Mouse (Mus musculus) kidney, postnatal 0 days (tissue): ENCODE data around the gene Atp1b1. TPM values are rescaled to one million over a fixed set of nuclear protein-coding genes. Genes with fewer than 3 reads are reported as not detected.

Source experiments
- ATAC-seq: fragments of 200-750 bp; cut with Nextera tagmentation; replicated peaks from 2 replicates; pipeline ENCODE4 v1.8.0; 2017; ENCODE audit warnings: low read depth, moderate number of reproducible peaks, moderate TSS enrichment, moderate library complexity; ENCODE audit not compliant: low FRiP score
- DNase-seq: peaks from one replicate; pipeline ENCODE4 v3.0.0-alpha.2; 2016; ENCODE audit warnings: low spot score
- H3K27ac ChIP-seq: fragments of 300-500 bp; sonication (generic); 2 replicates; pipeline ENCODE4 v1.5.1; 2014; ENCODE audit warnings: mild to moderate bottlenecking
- H3K27me3 ChIP-seq: fragments of 300-500 bp; sonication (generic); 2 replicates; pipeline ENCODE4 v1.6.1; 2014; ENCODE audit warnings: low read length, mixed read lengths; ENCODE audit not compliant: insufficient read depth
- H3K36me3 ChIP-seq: fragments of 300-500 bp; sonication (generic); 2 replicates; pipeline ENCODE4 v1.6.1; 2014; ENCODE audit warnings: low read length, mixed read lengths; ENCODE audit not compliant: insufficient read depth
- H3K4me1 ChIP-seq: fragments of 300-500 bp; sonication (generic); replicated peaks from 2 replicates; pipeline ENCODE4 v1.6.1; 2014; ENCODE audit warnings: antibody characterized with exemption, low read length, mixed read lengths; ENCODE audit not compliant: insufficient read depth
- H3K4me2 ChIP-seq: fragments of 300-500 bp; sonication (generic); 2 replicates; pipeline ENCODE4 v1.6.1; 2014; ENCODE audit warnings: mild to moderate bottlenecking, low read length, moderate library complexity, mixed read lengths
- H3K4me3 ChIP-seq: fragments of 300-500 bp; sonication (generic); replicated peaks from 2 replicates; pipeline ENCODE4 v1.5.1; 2014; ENCODE audit warnings: low read depth, low read length
- H3K9ac ChIP-seq: fragments of 300-500 bp; sonication (generic); 2 replicates; pipeline ENCODE4 v1.6.1; 2014; ENCODE audit warnings: low read depth, low read length
- H3K9me3 ChIP-seq: fragments of 300-500 bp; sonication (generic); replicated peaks from 2 replicates; pipeline ENCODE4 v1.6.1; 2016; ENCODE audit warnings: low read length, inconsistent platforms, mixed read lengths
- CTCF ChIP-seq: IDR thresholded peaks from 2 replicates; pipeline ENCODE4 v1.5.1; 2016; ENCODE audit warnings: antibody characterized with exemption, low read depth, mild to moderate bottlenecking, moderate library complexity
- WGBS: fragments of 180-500 bp; shearing (Covaris S2); extraction: QIAGEN DNeasy Blood & Tissue Kit; methylation state at CpG from one replicate; pipeline ENCODE4 v1.1.7; 2014; 5-methylcytosine and 5-hydroxymethylcytosine counted together
- polyA plus RNA-seq: library from polyadenylated mRNA; unstranded; fragments of >200 nt; fragmentation: Nextera tagmentation; extraction: Ambion mirVana; gene quantifications from 2 replicates; pipeline ENCODE4 v1.2.1, GENCODE M21; 2015

The Atp1b1 gene
- polyA plus RNA-seq, 1 experiment from 2014 or later, result 731 TPM

- H3K9me3 ChIP-seq, result no peaks in the 10 kb centered on the region
- H3K4me2 ChIP-seq, result no peak overlapping the region
- DNase-seq (no peak), ATAC-seq (peak; percentile 71)
- WGBS, result 62% methylated on average over 7 of the region's 7 CpGs
- H3K4me3 ChIP-seq, result no peak overlapping the region
- H3K27ac ChIP-seq, result peak overlapping the region; percentile 73
- H3K9ac ChIP-seq, result no peak overlapping the region
- H3K36me3 ChIP-seq, result no peaks in the 10 kb centered on the region
- peaks cover 4% of the 10 kb centered on the region; the same call in 1 of the 2 replicates for H3K4me1 ChIP-seq
- no peaks in the 10 kb centered on the region for H3K27me3 ChIP-seq
- no peak for TF ChIP-seq CTCF
These were observed 46.8 kb downstream of the Atp1b1 start for GRCm38 (mm10) chr1:164411306-164411705.

- 72% methylated on average over 2 of the region's 2 CpGs for WGBS
These were observed 49.5 kb downstream of the Atp1b1 start for GRCm38 (mm10) chr1:164408655-164409054.

GRCm38 (mm10) chr1:164406506-164406905 is 51.6 kb downstream of the Atp1b1 start:
- 48% methylated on average over 5 of the region's 5 CpGs for whole genome bisulfite sequencing
- H3K27me3 ChIP-seq, result no peaks in the 10 kb centered on the region
- H3K27ac ChIP-seq, result peak overlapping the region; percentile 57
- no peaks in the 10 kb centered on the region for H3K9me3 ChIP-seq
- ATAC-seq (peak; percentile 74), DNase-seq (peak; percentile 37)
- no peak for TF ChIP-seq CTCF
- H3K4me3 ChIP-seq, result no peak overlapping the region
- H3K9ac ChIP-seq, result no peak overlapping the region
- H3K36me3 ChIP-seq, result no peaks in the 10 kb centered on the region
- H3K4me2 ChIP-seq, result no peak overlapping the region
- H3K4me1 ChIP-seq, result peaks cover 4% of the 10 kb centered on the region; the same call in 1 of the 2 replicates

More at GRCm38 (mm10) chr1:164408655-164409054, 49.5 kb downstream of the Atp1b1 start:
- Histone ChIP-seq H3K9me3 (no peaks in the 10 kb centered on the region), H3K36me3 (no peaks in the 10 kb centered on the region), H3K27ac (no peak overlapping the region), H3K9ac (no peak overlapping the region), H3K4me1 (peaks cover 4% of the 10 kb centered on the region; the same call in 1 of the 2 replicates), H3K4me2 (no peak overlapping the region), H3K27me3 (no peaks in the 10 kb centered on the region), H3K4me3 (no peak overlapping the region)
- no peak for TF ChIP-seq CTCF
- ATAC-seq (no peak), DNase-seq (no peak)

- WGBS, result 32% methylated on average over 5 of the region's 5 CpGs
- H3K4me2 ChIP-seq, result no peak overlapping the region
- H3K4me1 ChIP-seq, result 0 out of 2 replicates have a peak, but pooled peaks cover 1% of the 10 kb centered on the region
- no peak overlapping the region for H3K4me3 ChIP-seq
- H3K36me3 ChIP-seq, result no peaks in the 10 kb centered on the region
- TF ChIP-seq CTCF, result no peak
- H3K27ac ChIP-seq, result peak overlapping the region; percentile 54; the same call in 1 of the 2 replicates
- H3K9me3 ChIP-seq, result no peaks in the 10 kb centered on the region
- peak; percentile 81 for ATAC-seq
- no peak overlapping the region for H3K9ac ChIP-seq
- DNase-seq, result peak; percentile 70
- H3K27me3 ChIP-seq, result no peaks in the 10 kb centered on the region
These were observed 52.8 kb downstream of the Atp1b1 start for GRCm38 (mm10) chr1:164405385-164405802.

DNA sequence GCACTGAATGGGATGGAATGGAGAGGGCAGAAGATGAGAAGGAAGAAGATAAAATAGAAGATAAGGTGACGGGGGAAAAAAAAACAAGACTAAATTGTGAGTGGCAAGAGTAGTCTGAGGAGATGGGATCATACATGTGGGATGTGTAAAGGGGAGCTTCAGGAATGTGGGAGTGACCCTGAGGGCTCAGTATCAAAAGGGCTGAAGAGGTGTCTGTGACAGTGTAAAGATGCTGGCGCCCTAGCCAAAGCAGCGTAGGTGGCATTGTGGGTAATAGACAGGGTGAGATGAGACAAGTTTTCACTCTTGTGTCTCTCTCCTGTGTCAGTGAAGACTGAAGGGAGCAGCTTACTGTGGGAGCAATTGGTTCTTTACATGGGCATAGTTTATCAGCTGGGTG is 58.6 kb downstream of the Atp1b1 start:
- WGBS, result 78% methylated on average over 3 of the region's 3 CpGs
- H3K36me3 ChIP-seq, result no peaks in the 10 kb centered on the region
- DNase-seq, result no peak
- no peak overlapping the region for H3K9ac ChIP-seq
- H3K27ac ChIP-seq, result no peak overlapping the region
- no peak for ATAC-seq
- no peak for TF ChIP-seq CTCF
- no peaks in the 10 kb centered on the region for H3K4me1 ChIP-seq
- H3K27me3 ChIP-seq, result no peaks in the 10 kb centered on the region
- no peaks in the 10 kb centered on the region for H3K9me3 ChIP-seq
- H3K4me3 ChIP-seq, result no peak overlapping the region
- no peak overlapping the region for H3K4me2 ChIP-seq

- Histone ChIP-seq H3K9ac (no peak overlapping the region), H3K27ac (no peak overlapping the region), H3K4me1 (no peaks in the 10 kb centered on the region), H3K4me3 (no peak overlapping the region), H3K4me2 (no peak overlapping the region), H3K27me3 (no peaks in the 10 kb centered on the region), H3K36me3 (no peaks in the 10 kb centered on the region), H3K9me3 (no peaks in the 10 kb centered on the region)
- DNase-seq (no peak), ATAC-seq (peak; percentile 73; the same call in 1 of the 2 replicates)
- no peak for TF ChIP-seq CTCF
- WGBS, result 43% methylated on average over 4 of the region's 4 CpGs
These were observed 60.5 kb downstream of the Atp1b1 start for GRCm38 (mm10) chr1:164397672-164398071.

GRCm38 (mm10) chr1:164395131-164395780 is 62.9 kb downstream of the Atp1b1 start:
- 89% methylated on average over 6 of the region's 6 CpGs for WGBS
- Histone ChIP-seq H3K27me3 (no peaks in the 10 kb centered on the region), H3K4me1 (no peaks in the 10 kb centered on the region), H3K9ac (no peak overlapping the region), H3K4me2 (no peak overlapping the region), H3K27ac (no peak overlapping the region), H3K36me3 (no peaks in the 10 kb centered on the region), H3K4me3 (no peak overlapping the region), H3K9me3 (no peaks in the 10 kb centered on the region)
- no peak for ATAC-seq
- no peak for TF ChIP-seq CTCF
- DNase-seq, result no peak
